Mouse (Mus musculus) heart, embryonic 14.5 days (tissue): ENCODE results near the gene Stox2. TPM values are rescaled to one million over a fixed set of nuclear protein-coding genes. Genes with fewer than 3 reads are reported as not detected.
"Not testable (repeated sequence)": the region's sequence is repeated elsewhere in the genome, so short reads cannot be mapped to it uniquely, and the experiment has no call there.

Experiments used
- ATAC-seq: fragments of 200-750 bp; cut with Nextera tagmentation; 2 replicates; pipeline ENCODE4 v1.8.0; 2017; ENCODE audit warnings: low read depth, moderate TSS enrichment; ENCODE audit not compliant: insufficient number of reproducible peaks, insufficient read depth, low FRiP score
- H3K27ac ChIP-seq, 2 experiments: fragments of 200-500 bp in 1 of 2; fragments of 300-500 bp in 1 of 2; sonication (generic) in 1 of 2; replicated peaks in 1 of 2; 2 replicates each; pipeline ENCODE4 v1.5.1; 2012 to 2014; ENCODE audit warnings: low read depth in 2 of 2, low read length in 2 of 2, control low read depth in 1 of 2, mild to moderate bottlenecking in 1 of 2, mixed read lengths in 1 of 2; ENCODE audit not compliant: control insufficient read depth in 1 of 2, insufficient read depth in 1 of 2
- H3K27me3 ChIP-seq: fragments of 300-500 bp; sonication (generic); 2 replicates; pipeline ENCODE4 v1.6.1; 2014; ENCODE audit warnings: mild to moderate bottlenecking, low read length, control low read depth; ENCODE audit not compliant: control insufficient read depth, insufficient read depth
- H3K36me3 ChIP-seq: fragments of 300-500 bp; sonication (generic); 2 replicates; pipeline ENCODE4 v1.6.1; 2014; ENCODE audit warnings: mild to moderate bottlenecking, control low read depth, low read length, mixed read lengths; ENCODE audit not compliant: control insufficient read depth, insufficient read depth
- H3K4me1 ChIP-seq, 2 experiments: fragments of 200-500 bp in 1 of 2; fragments of 300-500 bp in 1 of 2; sonication (generic) in 1 of 2; 2 replicates each; pipeline ENCODE4 v1.6.1; 2012 to 2014; ENCODE audit warnings: low read length in 2 of 2, control low read depth in 1 of 2, mixed read lengths in 1 of 2; ENCODE audit not compliant: control insufficient read depth in 2 of 2, insufficient read depth in 2 of 2
- H3K4me2 ChIP-seq: fragments of 300-500 bp; sonication (generic); 2 replicates; pipeline ENCODE4 v1.6.1; 2014; ENCODE audit warnings: mild to moderate bottlenecking, low read length
- H3K4me3 ChIP-seq, 2 experiments: fragments of 200-500 bp in 1 of 2; fragments of 300-500 bp in 1 of 2; sonication (generic) in 1 of 2; 2 replicates each; pipeline ENCODE4 v1.5.1; 2012 to 2014; ENCODE audit warnings: low read length in 2 of 2, mild to moderate bottlenecking in 2 of 2, control low read depth in 1 of 2, low read depth in 1 of 2, moderate library complexity in 1 of 2; ENCODE audit not compliant: control insufficient read depth in 1 of 2, insufficient read depth in 1 of 2
- H3K9ac ChIP-seq: fragments of 300-500 bp; sonication (generic); 2 replicates; pipeline ENCODE4 v1.6.1; 2014; ENCODE audit warnings: mild to moderate bottlenecking, low read length
- H3K9me3 ChIP-seq: fragments of 300-500 bp; sonication (generic); 2 replicates; pipeline ENCODE4 v1.6.1; 2016; ENCODE audit warnings: low read length, control low read depth; ENCODE audit not compliant: control insufficient read depth
- WGBS: fragments of 180-500 bp; shearing (Covaris S2); extraction: QIAGEN DNeasy Blood & Tissue Kit; methylation state at CpG from one replicate; pipeline ENCODE4 v1.1.7; 2014; 5-methylcytosine and 5-hydroxymethylcytosine counted together
- polyA plus RNA-seq: library from polyadenylated mRNA; unstranded; fragments of >200 nt; fragmentation: Nextera tagmentation; extraction: Ambion mirVana; gene quantifications from 2 replicates; pipeline ENCODE4 v1.2.1, GENCODE M21; 2014

The Stox2 gene
- polyA plus RNA-seq, 1 experiment from 2014 or later, result 10.9 TPM

GRCm38 (mm10) chr8:47461650-47462049, 15.5 kb upstream of the Stox2 start:
- peak overlapping the region; percentile 26 for H3K4me2 ChIP-seq
- H3K4me3 ChIP-seq, result no peak overlapping the region
- no peak for ATAC-seq
- H3K9ac ChIP-seq, result no peak overlapping the region
- peaks cover 5% of the 10 kb centered on the region for H3K9me3 ChIP-seq
- H3K27ac ChIP-seq, result peak overlapping the region; percentile 74 to 83
- no peaks in the 10 kb centered on the region for H3K36me3 ChIP-seq
- peaks cover 0 to 13% of the 10 kb centered on the region in 2 experiments; a peak in 1 of 4 replicates for H3K4me1 ChIP-seq
- H3K27me3 ChIP-seq, result no peaks in the 10 kb centered on the region
- WGBS, result 38% methylated on average over 10 of the region's 10 CpGs

- Histone ChIP-seq H3K27me3 (no peaks in the 10 kb centered on the region), H3K4me3 (no peak overlapping the region), H3K27ac (no peak overlapping the region), H3K9me3 (peaks cover 5% of the 10 kb centered on the region), H3K36me3 (no peaks in the 10 kb centered on the region), H3K4me1 (peaks cover 0 to 13% of the 10 kb centered on the region in 2 experiments; a peak in 1 of 4 replicates), H3K4me2 (no peak overlapping the region), H3K9ac (no peak overlapping the region)
- ATAC-seq, result no peak
- 79% methylated on average over 6 of the region's 6 CpGs for WGBS
These were observed 13.1 kb upstream of the Stox2 start for GRCm38 (mm10) chr8:47459216-47459749.

GRCm38 (mm10) chr8:47458591-47458990, 12.4 kb upstream of the Stox2 start:
- Histone ChIP-seq H3K36me3 (no peaks in the 10 kb centered on the region), H3K27me3 (no peaks in the 10 kb centered on the region), H3K27ac (no peak overlapping the region), H3K9ac (no peak overlapping the region), H3K4me2 (no peak overlapping the region), H3K9me3 (peaks cover 5% of the 10 kb centered on the region), H3K4me1 (peaks cover 0 to 13% of the 10 kb centered on the region in 2 experiments; a peak in 1 of 4 replicates), H3K4me3 (no peak overlapping the region)
- WGBS, result 95% methylated on average over 10 of the region's 10 CpGs
- ATAC-seq, result no peak

- H3K9ac ChIP-seq, H3K27ac ChIP-seq, ATAC-seq, H3K4me3 ChIP-seq, H3K4me1 ChIP-seq, H3K4me2 ChIP-seq, H3K27me3 ChIP-seq, H3K36me3 ChIP-seq, H3K9me3 ChIP-seq: not testable (repeated sequence)
- 100% methylated on average over 2 of the region's 2 CpGs for WGBS
These were observed 3.0 kb upstream of the Stox2 start for GRCm38 (mm10) chr8:47449211-47449610.

GRCm38 (mm10) chr8:47439271-47439670, 6.9 kb downstream of the Stox2 start:
- WGBS, result 66% methylated on average over 12 of the region's 12 CpGs
- H3K4me1 ChIP-seq, result no peaks in the 10 kb centered on the region
- H3K27ac ChIP-seq, result no peak overlapping the region

GRCm38 (mm10) chr8:47437976-47438375, 8.2 kb downstream of the Stox2 start:
- no peak overlapping the region for H3K4me2 ChIP-seq
- WGBS, result 76% methylated on average over 6 of the region's 6 CpGs
- H3K27me3 ChIP-seq, result no peaks in the 10 kb centered on the region
- H3K27ac ChIP-seq, result no peak overlapping the region
- H3K9me3 ChIP-seq, result no peaks in the 10 kb centered on the region
- no peak overlapping the region for H3K4me3 ChIP-seq
- no peaks in the 10 kb centered on the region for H3K36me3 ChIP-seq
- no peaks in the 10 kb centered on the region for H3K4me1 ChIP-seq
- no peak for ATAC-seq
- H3K9ac ChIP-seq, result no peak overlapping the region

More at GRCm38 (mm10) chr8:47439271-47439670, 6.9 kb downstream of the Stox2 start:
- no peak for ATAC-seq
- no peaks in the 10 kb centered on the region for H3K36me3 ChIP-seq
- no peaks in the 10 kb centered on the region for H3K27me3 ChIP-seq
- H3K9ac ChIP-seq, result no peak overlapping the region
- no peaks in the 10 kb centered on the region for H3K9me3 ChIP-seq
- no peak overlapping the region for H3K4me2 ChIP-seq
- H3K4me3 ChIP-seq, result no peak overlapping the region

- H3K27me3 ChIP-seq, result no peaks in the 10 kb centered on the region
- no peaks in the 10 kb centered on the region for H3K9me3 ChIP-seq
- H3K9ac ChIP-seq, result no peak overlapping the region
- H3K4me2 ChIP-seq, result no peak overlapping the region
- no peak for ATAC-seq
- 80% methylated on average over 2 of the region's 2 CpGs for WGBS
- H3K36me3 ChIP-seq, result no peaks in the 10 kb centered on the region
- no peak overlapping the region for H3K27ac ChIP-seq
- H3K4me1 ChIP-seq, result no peaks in the 10 kb centered on the region
- no peak overlapping the region for H3K4me3 ChIP-seq
These were observed 10.3 kb downstream of the Stox2 start for GRCm38 (mm10) chr8:47435861-47436260.

GRCm38 (mm10) chr8:47435412-47435811, 10.8 kb downstream of the Stox2 start:
- no peaks in the 10 kb centered on the region for H3K4me1 ChIP-seq
- no peak overlapping the region for H3K4me3 ChIP-seq
- WGBS, result 68% methylated on average over 4 of the region's 4 CpGs
- no peak for ATAC-seq
- no peaks in the 10 kb centered on the region for H3K36me3 ChIP-seq
- no peak overlapping the region for H3K27ac ChIP-seq
- H3K9ac ChIP-seq, result no peak overlapping the region
- H3K9me3 ChIP-seq, result no peaks in the 10 kb centered on the region
- H3K4me2 ChIP-seq, result no peak overlapping the region
- H3K27me3 ChIP-seq, result no peaks in the 10 kb centered on the region
